Mouse (Mus musculus): ENCODE measurements around the gene Btbd9.

Btbd9 gene

GRCm38 (mm10) chr17:30336816-30337215 is 239.5 kb downstream of the Btbd9 start:
- DNase-seq (ENCODE audit: low read depth), result no peak

DNA sequence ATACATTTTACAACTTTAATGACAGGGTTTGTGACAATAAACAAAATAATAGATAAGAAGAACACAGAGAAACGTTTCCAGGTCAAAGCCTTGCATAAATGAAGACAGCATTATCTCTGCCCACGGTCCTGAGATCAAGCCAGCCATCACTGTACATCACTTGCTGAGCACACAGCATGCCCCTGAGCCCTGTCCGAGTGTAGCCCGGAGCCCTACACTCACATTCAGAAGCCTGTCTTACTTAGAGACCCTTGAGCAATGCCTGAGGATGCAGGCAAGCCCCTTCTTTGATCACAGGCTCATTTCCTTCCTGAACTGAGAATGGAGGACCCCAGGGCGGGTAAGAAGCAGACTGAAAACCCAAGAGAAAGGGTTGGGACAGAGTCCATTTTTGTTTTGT is 240.0 kb downstream of the Btbd9 start:
- no peak for DNase-seq (ENCODE audit: low read depth)

DNA sequence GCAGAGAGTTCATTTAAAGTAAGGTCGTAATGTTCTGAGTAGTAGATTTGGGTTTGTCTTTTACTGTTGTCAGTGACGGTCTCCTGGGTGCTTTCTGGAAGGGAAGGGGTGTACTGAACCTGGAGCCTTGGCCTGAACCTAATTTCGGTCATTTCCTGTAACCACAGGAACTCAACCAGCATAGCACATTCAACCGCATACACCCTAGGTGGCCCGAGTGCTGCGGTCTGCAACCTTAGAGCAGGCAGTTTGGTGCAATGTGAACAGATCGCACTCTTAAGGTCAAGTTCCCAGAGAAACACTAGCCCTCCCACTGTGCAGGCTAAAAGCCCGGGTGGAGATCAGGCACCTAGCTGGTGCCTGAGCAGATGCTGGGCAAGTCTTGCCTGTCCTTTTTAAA is 240.5 kb downstream of the Btbd9 start:
- no peak for DNase-seq (ENCODE audit: low read depth)

DNA sequence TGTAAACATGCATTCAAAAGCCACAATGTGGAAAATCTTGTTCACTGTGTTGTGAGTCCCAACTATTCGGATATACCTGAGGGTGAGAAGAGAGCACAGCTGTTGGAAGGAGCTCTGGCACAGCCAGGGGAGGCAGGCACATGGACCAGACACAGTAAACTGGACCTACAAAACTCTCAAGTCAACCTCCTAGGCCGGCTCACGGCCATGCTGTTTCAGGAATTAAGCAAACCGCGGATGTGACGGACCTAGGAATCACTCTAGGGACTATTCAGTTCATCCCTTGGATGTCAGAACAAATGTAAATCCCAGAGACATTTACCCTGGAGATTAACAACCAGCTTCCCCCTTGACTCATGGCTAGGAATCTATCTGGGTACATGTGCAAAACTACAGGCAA is 242.0 kb downstream of the Btbd9 start:
- DNase-seq (ENCODE audit: low read depth), result no peak

GRCm38 (mm10) chr17:30333136-30333535 is 243.2 kb downstream of the Btbd9 start:
- DNase-seq (ENCODE audit: low read depth), result no peak

GRCm38 (mm10) chr17:30331380-30331779 is 244.9 kb downstream of the Btbd9 start:
- DNase-seq (ENCODE audit: low read depth), result no peak

DNA sequence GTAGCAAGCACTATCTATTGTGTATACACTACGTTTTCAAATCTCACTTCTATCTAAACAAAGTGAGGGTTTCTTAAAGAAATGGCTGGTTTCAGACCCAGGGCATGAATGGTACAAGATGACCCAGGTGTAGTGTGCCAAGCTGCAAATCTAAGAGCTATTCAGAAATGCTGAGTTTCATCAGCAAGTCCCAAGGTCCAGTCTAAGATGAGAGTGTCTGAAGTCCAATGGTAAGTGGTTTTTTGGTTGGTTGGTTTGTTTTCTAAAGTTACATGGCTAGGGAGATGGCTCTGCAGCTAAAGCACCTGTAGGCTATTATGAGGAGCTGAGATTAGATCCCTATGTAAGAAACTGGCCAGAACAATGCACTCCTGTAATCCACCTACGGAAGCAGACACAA is 246.8 kb downstream of the Btbd9 start:
- no peak for DNase-seq (ENCODE audit: low read depth)

DNA sequence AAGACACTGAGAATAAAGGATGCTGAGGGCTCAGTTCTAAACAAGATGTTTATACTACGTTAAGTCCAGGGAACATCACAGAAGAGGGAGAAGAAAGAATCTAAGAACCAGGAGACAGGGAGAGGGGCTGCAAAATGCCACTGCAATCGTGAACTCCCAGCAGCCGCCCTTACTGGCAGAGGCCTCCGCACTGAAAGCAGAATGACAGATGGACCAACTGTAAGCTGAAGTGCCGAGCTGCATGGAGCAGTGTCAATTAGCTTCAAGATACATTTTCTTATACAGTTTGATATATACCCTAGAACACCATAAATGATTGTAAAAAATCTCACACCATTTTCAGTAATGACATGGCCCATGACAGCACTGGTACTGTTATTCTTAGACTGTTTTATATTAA is 247.4 kb downstream of the Btbd9 start:
- no peak for DNase-seq (ENCODE audit: low read depth)

DNA sequence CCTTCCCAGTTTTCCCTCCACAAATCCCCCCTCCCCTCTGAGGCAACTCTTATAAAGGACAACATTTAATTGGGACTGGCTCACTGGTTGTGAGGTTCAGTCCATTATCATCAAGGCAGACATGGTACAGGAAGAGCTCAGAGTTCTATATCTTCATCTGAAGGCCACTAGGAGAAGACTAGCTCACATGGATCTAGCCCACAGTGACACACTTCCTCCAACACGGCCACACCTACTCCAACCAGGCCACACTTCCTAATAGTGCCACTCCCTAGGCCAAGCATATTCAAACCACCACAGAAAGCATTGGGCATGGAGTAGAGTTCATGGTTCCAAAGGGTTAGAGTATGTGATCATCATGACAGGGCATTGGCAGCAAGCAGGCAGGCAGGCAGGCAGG is 249.4 kb downstream of the Btbd9 start:
- no peak for DNase-seq (ENCODE audit: low read depth)

DNA sequence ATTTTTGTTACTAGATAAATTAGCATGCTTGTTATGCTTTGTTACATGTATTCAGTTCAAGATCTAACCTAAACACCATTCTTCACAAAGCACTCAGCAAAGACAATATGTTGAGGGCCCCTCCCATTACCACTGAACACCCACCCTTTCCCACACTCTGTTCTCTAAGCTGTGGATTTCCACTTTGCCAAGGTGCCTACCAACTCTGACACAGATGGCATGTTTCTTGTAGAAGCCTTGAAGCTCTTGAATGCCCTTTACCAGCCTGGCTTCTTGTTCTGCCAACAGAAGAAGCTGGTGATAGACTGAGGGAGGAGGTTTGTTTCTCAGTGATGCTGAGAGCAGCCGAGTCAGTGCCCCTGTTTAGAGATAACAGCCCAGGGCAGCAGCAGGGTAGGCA is 256.0 kb downstream of the Btbd9 start:
- DNase-seq (ENCODE audit: low read depth), result no peak

- DNase-seq (ENCODE audit: low read depth), result peak; percentile 48
Measured at GRCm38 (mm10) chr17:30312688-30313087, 263.6 kb downstream of the Btbd9 start.

GRCm38 (mm10) chr17:30309627-30310026 is 266.7 kb downstream of the Btbd9 start:
- DNase-seq (ENCODE audit: low read depth), result no peak

DNA sequence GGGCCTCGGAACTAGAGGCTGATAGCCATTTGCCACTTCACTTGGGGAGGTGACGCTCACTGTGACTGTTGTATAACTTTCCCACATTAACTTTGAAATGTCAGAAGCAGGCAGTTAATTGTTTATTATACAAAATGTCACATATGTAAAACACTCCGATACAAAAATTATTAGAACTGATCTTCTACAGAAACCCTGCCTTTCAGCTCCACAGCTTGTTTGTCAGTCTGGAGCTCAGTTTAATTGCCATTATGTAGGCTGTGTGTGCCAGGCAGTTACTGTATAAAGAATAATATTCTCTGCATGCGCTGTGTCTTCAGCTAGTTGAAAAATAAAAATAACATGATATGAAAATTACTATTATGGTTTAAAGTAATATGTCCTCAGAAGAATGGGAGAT is 267.4 kb downstream of the Btbd9 start:
- DNase-seq (ENCODE audit: low read depth), result no peak

DNA sequence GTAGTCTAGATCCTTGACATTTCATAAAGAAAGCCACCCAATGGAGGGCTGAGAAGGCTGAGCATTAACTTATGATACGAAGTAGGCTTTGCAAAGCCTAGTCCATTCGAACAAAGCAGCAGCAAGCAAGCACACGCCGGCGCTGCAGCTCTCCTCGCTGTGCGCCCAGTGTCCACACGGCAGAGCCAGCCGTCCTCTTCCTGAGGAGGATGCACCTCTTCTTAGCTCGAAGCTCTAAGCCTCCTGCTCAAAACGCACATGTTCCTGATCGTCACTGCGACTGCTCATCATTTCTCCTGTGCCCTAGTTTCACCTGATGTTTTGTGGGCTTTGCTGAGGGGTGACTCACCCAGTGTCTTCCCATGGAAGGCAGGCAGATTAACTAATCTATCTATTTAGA is 268.0 kb downstream of the Btbd9 start:
- no peak for DNase-seq (ENCODE audit: low read depth)

- DNase-seq (ENCODE audit: low read depth), result no peak
Measured at GRCm38 (mm10) chr17:30307168-30307567, 269.1 kb downstream of the Btbd9 start.

GRCm38 (mm10) chr17:30304766-30305165 is 271.5 kb downstream of the Btbd9 start:
- DNase-seq (ENCODE audit: low read depth), result no peak

DNA sequence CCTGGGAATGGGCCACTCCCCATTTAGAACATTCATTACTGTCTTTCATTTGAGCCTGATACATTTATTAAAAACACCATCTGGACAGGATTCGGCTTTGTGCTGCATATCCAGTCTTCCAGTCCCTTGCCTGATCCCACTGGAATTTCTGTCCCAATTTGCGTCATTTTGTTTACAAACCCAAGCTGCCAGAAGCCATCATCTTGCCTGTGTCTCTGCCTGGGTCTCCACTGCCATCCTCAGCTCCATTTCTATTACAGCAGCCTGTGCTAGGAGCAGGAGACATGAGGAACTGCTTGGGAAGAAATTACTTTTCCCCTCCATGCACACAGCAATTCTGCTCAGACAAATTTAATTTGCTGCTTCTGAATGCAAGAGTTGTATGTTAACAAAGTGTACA is 274.9 kb downstream of the Btbd9 start:
- no peak for DNase-seq (ENCODE audit: low read depth)

DNA sequence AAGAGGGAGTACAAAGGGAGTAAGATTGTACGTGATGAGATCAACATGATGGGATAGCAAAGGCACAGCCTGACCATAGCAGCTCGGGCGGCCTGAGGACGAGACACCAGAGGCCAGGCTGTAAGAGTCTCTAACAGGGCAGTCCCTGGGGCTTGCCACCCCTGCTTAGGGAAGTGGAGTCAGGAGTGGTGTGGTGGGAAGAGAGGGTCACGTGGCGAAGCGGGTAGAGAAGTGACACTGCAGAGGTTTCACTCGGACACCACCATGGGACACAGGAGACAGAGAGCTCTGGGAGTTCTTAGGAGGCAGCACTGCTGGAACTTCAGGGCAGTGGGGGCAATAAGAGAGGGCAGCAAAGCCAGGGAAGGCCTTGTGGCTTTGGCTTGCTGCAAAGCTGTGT is 278.9 kb downstream of the Btbd9 start:
- DNase-seq (ENCODE audit: low read depth), result no peak

GRCm38 (mm10) chr17:30296069-30296468 is 280.2 kb downstream of the Btbd9 start:
- no peak for DNase-seq (ENCODE audit: low read depth)

GRCm38 (mm10) chr17:30292666-30293065 is 283.6 kb downstream of the Btbd9 start:
- DNase-seq (ENCODE audit: low read depth), result peak; percentile 66

- no peak for DNase-seq (ENCODE audit: low read depth)
Measured at GRCm38 (mm10) chr17:30285641-30286040, 290.6 kb downstream of the Btbd9 start.

GRCm38 (mm10) chr17:30283460-30284050 is 292.7 kb downstream of the Btbd9 start:
- no peak for DNase-seq (ENCODE audit: low read depth)

- DNase-seq (ENCODE audit: low read depth), result no peak
Measured at GRCm38 (mm10) chr17:30283001-30283400, 293.3 kb downstream of the Btbd9 start.

DNA sequence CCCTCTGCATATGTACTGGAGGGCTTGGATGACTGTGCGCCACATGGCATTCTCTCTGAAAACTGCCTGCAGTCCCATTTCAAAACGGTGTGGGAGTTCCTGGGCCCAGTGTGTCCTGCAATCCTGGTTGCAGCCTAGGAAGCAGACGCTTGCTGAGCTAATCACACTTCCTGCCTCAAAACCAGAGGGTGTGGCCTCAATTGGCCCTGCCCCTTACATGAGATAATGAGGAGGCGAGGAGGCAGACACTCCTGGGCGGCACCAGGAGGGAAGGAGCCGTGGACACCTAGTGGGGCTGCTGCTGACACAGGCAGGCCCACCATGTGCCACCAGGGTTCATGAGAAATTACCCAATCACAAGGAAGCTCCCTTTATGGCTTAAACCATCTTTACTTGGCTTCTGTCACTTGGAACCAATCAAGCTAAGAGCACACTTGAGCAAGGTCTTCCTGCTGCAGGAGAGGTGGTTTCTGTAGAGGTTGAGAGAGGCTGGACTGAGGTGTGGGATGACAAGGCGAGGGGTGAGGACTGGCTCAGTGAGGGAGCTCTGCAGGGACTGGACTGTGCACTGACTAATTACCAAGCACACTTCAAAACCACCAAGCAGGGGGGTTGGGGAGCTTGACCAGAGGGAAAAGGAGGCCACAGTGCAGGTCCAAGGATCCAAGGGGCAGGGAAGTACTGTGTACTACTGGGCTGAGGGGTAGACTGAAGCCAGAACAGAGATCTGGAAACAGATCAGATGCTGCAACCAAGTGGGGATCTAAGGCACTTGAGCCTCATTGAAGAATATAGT is 295.8 kb downstream of the Btbd9 start:
- DNase-seq (ENCODE audit: low read depth), result no peak

Data from NIH3T3 (cell line).